In genomic region chr4:128654505-128655381, GRCm38 (mm10) we compare ENCODE assay signal across 8 mouse cellular contexts. TPM values are rescaled to one million over a fixed set of nuclear protein-coding genes. Genes with fewer than 3 reads are reported as not detected.
DNase-seq lines count a peak whose midpoint lies in the region; ATAC-seq and TF ChIP-seq lines count a peak whose summit lies in the region.

Gene Phc2, plus strand, starts transcription at chr4:128654702.

- H3K4me1 ChIP-seq in hindbrain, embryonic 10.5 days (replicated peaks): peaks cover 38% of the 10 kb centered on the region
- peaks cover 56% of the 10 kb centered on the region for H3K4me1 ChIP-seq in lung, embryonic 15.5 days
- peaks cover 20% of the 10 kb centered on the region for H3K4me1 ChIP-seq in olfactory bulb, adult 2 months (ENCODE audit: control insufficient read depth, insufficient read depth, low read length)

- under 1% methylated on average over 79 of the region's 85 CpGs for WGBS in hindbrain, embryonic 10.5 days
- under 1% methylated on average over 85 of the region's 85 CpGs for WGBS in lung, embryonic 15.5 days
- under 1% methylated on average over 85 of the region's 85 CpGs for WGBS in olfactory bulb, adult 2 months

- peak; percentile 63 for TF ChIP-seq POLR2A in olfactory bulb, adult 2 months (IDR thresholded peaks at IDR 0.05; ENCODE audit: insufficient read depth, low read depth, low read length)

- H3K9me3 ChIP-seq in hindbrain, embryonic 10.5 days: no peaks in the 10 kb centered on the region
- H3K9me3 ChIP-seq in lung, embryonic 15.5 days: no peaks in the 10 kb centered on the region

- H3K27me3 ChIP-seq in hindbrain, embryonic 10.5 days (ENCODE audit: insufficient read depth, poor library complexity, severe bottlenecking): peaks cover 40% of the 10 kb centered on the region
- no peaks in the 10 kb centered on the region for H3K27me3 ChIP-seq in lung, embryonic 15.5 days

- H3K9ac ChIP-seq in lung, embryonic 15.5 days: peak within 1 kb of the TSS; percentile 59

- peak; percentile 93 for DNase-seq in Muller cell, postnatal 12 days (ENCODE audit: inconsistent ontology term)
- DNase-seq in cerebellum, postnatal 10 days: peak; percentile 97 to 98
- peak; percentile 97 to 98 for DNase-seq in frontal cortex, adult 2 months (ENCODE audit: extremely low spot score in 1 of 2, low spot score in 1 of 2)
- DNase-seq in hindbrain, embryonic 10.5 days (ENCODE audit: low spot score): peak; percentile 95
- peak; percentile 96 for DNase-seq in layer of hippocampus, adult 9-10 months (ENCODE audit: low spot score)
- DNase-seq in thymus, adult 18-20 months: peak; percentile 93 to 94

- peak; percentile 94 for ATAC-seq in lung, embryonic 15.5 days (ENCODE audit: borderline replicate concordance, extremely low read depth, low FRiP score, low TSS enrichment)

- H3K36me3 ChIP-seq in hindbrain, embryonic 10.5 days: no peaks in the 10 kb centered on the region
- no peaks in the 10 kb centered on the region for H3K36me3 ChIP-seq in lung, embryonic 15.5 days

- no peak for TF ChIP-seq CTCF in olfactory bulb, adult 2 months (IDR thresholded peaks at IDR 0.05; ENCODE audit: insufficient read depth, low read depth, low read length)

- peak within 1 kb of the TSS; percentile 77 for H3K4me3 ChIP-seq in hindbrain, embryonic 10.5 days
- peak within 1 kb of the TSS; percentile 79 for H3K4me3 ChIP-seq in lung, embryonic 15.5 days
- peak within 1 kb of the TSS; percentile 72 for H3K4me3 ChIP-seq in olfactory bulb, adult 2 months (ENCODE audit: insufficient read depth, low read depth, low read length)

- peak within 1 kb of the TSS; percentile 79 for H3K27ac ChIP-seq in hindbrain, embryonic 10.5 days
- H3K27ac ChIP-seq in lung, embryonic 15.5 days: peak within 1 kb of the TSS; percentile 63; the same call in 1 of the 2 replicates
- H3K27ac ChIP-seq in olfactory bulb, adult 2 months (ENCODE audit: insufficient read depth, low read depth, low read length): peak within 1 kb of the TSS; percentile 79

- peak within 1 kb of the TSS; percentile 91 for H3K4me2 ChIP-seq in lung, embryonic 15.5 days

RNA-seq across cellular contexts. Expression of gene Phc2, which starts in this region (rescaled TPM):
- 104 and 110 TPM in 2 replicates for polyA plus RNA-seq in frontal cortex, adult 2 months (2012; rRNA removed)
- polyA plus RNA-seq in hindbrain, embryonic 10.5 days (2016; fragmentation: Nextera tagmentation; extraction: Ambion mirVana): 41.9 and 62.2 TPM in 2 replicates
- 75.8 and 83.5 TPM in 2 replicates for polyA plus RNA-seq in lung, embryonic 15.5 days (2015; fragmentation: Nextera tagmentation; extraction: Ambion mirVana)
- not detected in 2 replicates for polyA plus RNA-seq in olfactory bulb, adult 2 months (2012; ENCODE audit: insufficient read depth, insufficient read length, low replicate concordance, missing spikeins)

Comparison
In these comparisons a context has a peak if more than half of its experiments do, and no peak if none do; other contexts are left out.
1. Peak in every context shown above with its lines: DNase-seq, ATAC-seq, H3K4me3 ChIP-seq and H3K27ac ChIP-seq.
2. RNA of gene Phc2 (polyA plus RNA-seq): 104 to 110 TPM in frontal cortex, adult 2 months, 75.8 to 83.5 TPM in lung, embryonic 15.5 days and 41.9 to 62.2 TPM in hindbrain, embryonic 10.5 days; not detected in olfactory bulb, adult 2 months; every median in the first group is over 10 times any median in the second.